Mouse (Mus musculus) CH12.LX (cell line): ENCODE measurements around the gene March6.

ENCODE experiments used
- CTCF ChIP-seq, 2 experiments: IDR thresholded peaks in 1 of 2; conservative IDR thresholded peaks in 1 of 2; 2 replicates each; pipeline ENCODE4 v1.5.1; 2011 to 2012; ENCODE audit warnings: low read depth in 2 of 2, low read length in 2 of 2, improper control_type of control experiment in 1 of 2, inconsistent platforms in 1 of 2, mild to moderate bottlenecking in 1 of 2, moderate library complexity in 1 of 2
- ELF1 ChIP-seq: IDR thresholded peaks from 2 replicates; pipeline ENCODE4 v1.6.1; 2014; ENCODE audit warnings: low read depth, mild to moderate bottlenecking, inconsistent platforms, low read length, improper control_type of control experiment
- EP300 ChIP-seq: IDR thresholded peaks from 2 replicates; pipeline ENCODE4 v1.6.1; 2011; ENCODE audit warnings: low read length, improper control_type of control experiment
- HCFC1 ChIP-seq: IDR thresholded peaks from 2 replicates; pipeline ENCODE4 v1.6.1; 2012; ENCODE audit warnings: low read depth, mild to moderate bottlenecking, inconsistent platforms, low read length, improper control_type of control experiment
- MAX ChIP-seq: IDR thresholded peaks from 2 replicates; pipeline ENCODE4 v1.6.1; 2011; ENCODE audit warnings: low read length, improper control_type of control experiment
- NELFE ChIP-seq: IDR thresholded peaks from 2 replicates; pipeline ENCODE4 v1.6.1; 2011; ENCODE audit warnings: low read depth, low read length, improper control_type of control experiment
- POLR2A ChIP-seq: IDR thresholded peaks from 2 replicates; pipeline ENCODE4 v1.6.1; 2011; ENCODE audit warnings: low read depth, mild to moderate bottlenecking, improper control_type of control experiment, low read length
- POLR2AphosphoS2 ChIP-seq: IDR thresholded peaks from 2 replicates; pipeline ENCODE4 v1.6.1; 2011; ENCODE audit warnings: low read depth, low read length, improper control_type of control experiment
- ZC3H11A ChIP-seq: IDR thresholded peaks from 2 replicates; pipeline ENCODE4 v1.6.1; 2012; ENCODE audit warnings: low read depth, mild to moderate bottlenecking, inconsistent platforms, low read length, improper control_type of control experiment

- TF ChIP-seq CTCF (conservative IDR thresholded peaks at IDR 0.05 in 1 of 2, IDR thresholded peaks at IDR 0.05 in 1 of 2; ENCODE audit: low read depth in 2 of 2, low read length in 2 of 2): no peak
- no peak for TF ChIP-seq POLR2A
- no peak for TF ChIP-seq MAX
- TF ChIP-seq POLR2AphosphoS2: no peak
- TF ChIP-seq EP300: no peak
- TF ChIP-seq ZC3H11A: no peak
- no peak for TF ChIP-seq HCFC1
- no peak for TF ChIP-seq NELFE
- no peak for TF ChIP-seq ELF1
Measured at GRCm38 (mm10) chr15:31568581-31568996, 37.7 kb upstream of the March6 start.
